Mouse (Mus musculus) thymus, adult 2 months (tissue): ENCODE measurements around the gene Recql5.

Experiments
- CTCF ChIP-seq: fragments of 200-500 bp; IDR thresholded peaks from 2 replicates; pipeline ENCODE4 v1.5.1; 2012; ENCODE audit warnings: mild to moderate bottlenecking, control low read depth, low read length, moderate library complexity, borderline replicate concordance; ENCODE audit not compliant: control insufficient read depth, poor library complexity, insufficient read depth; ENCODE audit errors: extremely low read depth
- POLR2A ChIP-seq: fragments of 200-500 bp; IDR thresholded peaks from 2 replicates; pipeline ENCODE4 v1.6.1; 2012; ENCODE audit warnings: mild to moderate bottlenecking, low read length, control low read depth, moderate library complexity; ENCODE audit not compliant: control insufficient read depth, poor library complexity, insufficient read depth; ENCODE audit errors: extremely low read depth

DNA sequence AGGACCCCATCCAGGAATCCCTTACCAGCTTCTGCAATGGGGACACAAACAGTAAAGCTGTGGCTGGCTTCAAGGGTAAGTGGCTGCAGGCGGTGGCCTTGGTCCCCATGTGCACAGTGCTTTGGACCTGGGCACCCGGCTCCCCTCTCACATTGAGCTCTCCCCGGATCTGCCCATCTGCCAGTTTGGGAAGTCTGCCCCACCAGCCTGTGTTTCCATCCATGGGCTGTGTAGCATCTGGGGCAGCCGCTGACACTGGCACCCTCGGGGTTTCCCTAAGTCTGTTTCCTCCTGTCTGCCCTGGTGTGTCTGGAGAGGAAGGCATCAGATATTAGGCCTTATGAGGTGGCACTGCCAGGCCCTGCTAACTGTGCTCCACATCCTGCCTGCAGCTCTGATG, 45.3 kb downstream of the Recql5 start:
- TF ChIP-seq CTCF = no peak
- no peak for TF ChIP-seq POLR2A
